Mouse (Mus musculus) intestine, embryonic 15.5 days (tissue): Measurements from ENCODE around the gene Ptprn2. TPM values are rescaled to one million over a fixed set of nuclear protein-coding genes. Genes with fewer than 3 reads are reported as not detected.

Source experiments
- microRNA counts: library from miRNA; unstranded; fragments of <30 nt; microRNA quantifications from one replicate; lab custom pipeline; 2016
- polyA plus RNA-seq: library from polyadenylated mRNA; unstranded; fragments of >200 nt; fragmentation: Nextera tagmentation; extraction: Ambion mirVana; gene quantifications from 2 replicates; pipeline ENCODE4 v1.2.1, GENCODE M21; 2015

The Ptprn2 gene
- polyA plus RNA-seq, 1 experiment from 2014 or later = 1.9 TPM

MicroRNA genes within 50 kb of the gene (microRNA counts, 519-probe panel; counts per million panel counts)
- microRNA mmu-miR-153 (lab: Ali Mortazavi, UCI) = 2,276 counts per million, percentile 58 among the panel's probes with 10 or more counts

Other genes starting within 250 kb of the Ptprn2 start
- gene Wdr60, start 222.7 kb upstream of the Ptprn2 start, polyA plus RNA-seq = 11.2 and 11.8 TPM in 2 replicates
- not detected in 2 replicates for gene Gm11027, start 210.3 kb upstream of the Ptprn2 start, polyA plus RNA-seq
- 22.7 and 23.6 TPM in 2 replicates for gene Esyt2, start 204.5 kb upstream of the Ptprn2 start, polyA plus RNA-seq
- 29.9 and 32.7 TPM in 2 replicates for gene Ncapg2, start 80.3 kb upstream of the Ptprn2 start, polyA plus RNA-seq